Mouse (Mus musculus) thymus, adult 2 months (tissue): ENCODE measurements around the gene Hoxa4. TPM values are rescaled to one million over a fixed set of nuclear protein-coding genes. Genes with fewer than 3 reads are reported as not detected.

ENCODE experiments used
- DNase-seq: peaks from one replicate; pipeline ENCODE4 v3.0.0; 2021
- H3K27ac ChIP-seq: fragments of 200-500 bp; 2 replicates; pipeline ENCODE4 v1.5.1; 2012; ENCODE audit warnings: low read length, control low read depth; ENCODE audit not compliant: control insufficient read depth, insufficient read depth
- H3K27me3 ChIP-seq: fragments of 200-500 bp; 2 replicates; pipeline ENCODE4 v1.6.1; 2012; ENCODE audit warnings: mild to moderate bottlenecking, low read length, moderate library complexity, mixed read lengths; ENCODE audit not compliant: control insufficient read depth, insufficient read depth
- H3K36me3 ChIP-seq: fragments of 200-500 bp; 2 replicates; pipeline ENCODE4 v1.6.1; 2012; ENCODE audit warnings: mild to moderate bottlenecking, low read length, moderate library complexity; ENCODE audit not compliant: control insufficient read depth, insufficient read depth
- H3K4me1 ChIP-seq: fragments of 200-500 bp; replicated peaks from 2 replicates; pipeline ENCODE4 v1.6.1; 2012; ENCODE audit warnings: low read length; ENCODE audit not compliant: control insufficient read depth, insufficient read depth
- H3K4me3 ChIP-seq: fragments of 200-500 bp; 2 replicates; pipeline ENCODE4 v1.5.1; 2012; ENCODE audit warnings: mild to moderate bottlenecking, low read length, control low read depth, moderate library complexity; ENCODE audit not compliant: control insufficient read depth, insufficient read depth
- CTCF ChIP-seq: fragments of 200-500 bp; IDR thresholded peaks from 2 replicates; pipeline ENCODE4 v1.5.1; 2012; ENCODE audit warnings: mild to moderate bottlenecking, control low read depth, low read length, moderate library complexity, borderline replicate concordance; ENCODE audit not compliant: control insufficient read depth, poor library complexity, insufficient read depth; ENCODE audit errors: extremely low read depth
- POLR2A ChIP-seq: fragments of 200-500 bp; IDR thresholded peaks from 2 replicates; pipeline ENCODE4 v1.6.1; 2012; ENCODE audit warnings: mild to moderate bottlenecking, low read length, control low read depth, moderate library complexity; ENCODE audit not compliant: control insufficient read depth, poor library complexity, insufficient read depth; ENCODE audit errors: extremely low read depth
- WGBS: fragments of 180-500 bp; shearing (Covaris S2); methylation state at CpG from one replicate; pipeline ENCODE4 v1.1.7; 2018; 5-methylcytosine and 5-hydroxymethylcytosine counted together
- polyA plus RNA-seq: library from polyadenylated mRNA; depleted of rRNA; stranded (reverse); fragments of >200 nt; gene quantifications from 2 replicates; pipeline ENCODE4 v1.2.3, GENCODE M21; 2012

Hoxa4 gene
- polyA plus RNA-seq, 1 experiment: 1.5 TPM

- H3K27ac ChIP-seq: no peak overlapping the region
- no peak overlapping the region for H3K4me3 ChIP-seq
- TF ChIP-seq CTCF (no peak), POLR2A (no peak)
- 94% methylated on average over 55 of the region's 55 CpGs for WGBS
- H3K36me3 ChIP-seq: no peaks in the 10 kb centered on the region
- H3K4me1 ChIP-seq: peaks cover 3% of the 10 kb centered on the region
- DNase-seq: no peak
- peaks cover 4% of the 10 kb centered on the region; the same call in 1 of the 2 replicates for H3K27me3 ChIP-seq
Measured at GRCm38 (mm10) chr6:52205638-52206621, 14.4 kb upstream of the Hoxa4 start.

GRCm38 (mm10) chr6:52205221-52205620, 13.7 kb upstream of the Hoxa4 start:
- no peak overlapping the region for H3K27ac ChIP-seq
- no peak for TF ChIP-seq CTCF
- TF ChIP-seq POLR2A: no peak
- no peaks in the 10 kb centered on the region for H3K36me3 ChIP-seq
- H3K4me3 ChIP-seq: no peak overlapping the region
- peaks cover 3% of the 10 kb centered on the region for H3K4me1 ChIP-seq
- peaks cover 4% of the 10 kb centered on the region; the same call in 1 of the 2 replicates for H3K27me3 ChIP-seq
- DNase-seq: no peak
- WGBS: 95% methylated on average over 14 of the region's 14 CpGs

- no peak within 1 kb of the TSS for H3K4me3 ChIP-seq
- TF ChIP-seq POLR2A (no peak), CTCF (no peak)
- DNase-seq: no peak
- H3K36me3 ChIP-seq: no peaks in the 10 kb centered on the region
- H3K4me1 ChIP-seq: peaks cover 3% of the 10 kb centered on the region
- no peak within 1 kb of the TSS for H3K27ac ChIP-seq
- H3K27me3 ChIP-seq: peaks cover 3% of the 10 kb centered on the region; the same call in 1 of the 2 replicates
- WGBS: 87% methylated on average over 65 of the region's 65 CpGs
Measured at GRCm38 (mm10) chr6:52204050-52204752, 12.6 kb upstream of the Hoxa4 start, which contains the start of gene Hoxa5. Gene Hoxa5 (minus strand): TSS chr6:52204587.

- Histone ChIP-seq H3K36me3 (no peaks in the 10 kb centered on the region), H3K27me3 (no peaks in the 10 kb centered on the region; the same call in 1 of the 2 replicates), H3K27ac (no peak overlapping the region), H3K4me1 (no peaks in the 10 kb centered on the region), H3K4me3 (no peak overlapping the region)
- WGBS: 89% methylated on average over 46 of the region's 46 CpGs
- TF ChIP-seq CTCF: no peak
- TF ChIP-seq POLR2A: no peak
- DNase-seq: no peak
Measured at GRCm38 (mm10) chr6:52203371-52204049, 12.0 kb upstream of the Hoxa4 start.

GRCm38 (mm10) chr6:52203121-52203370, 11.5 kb upstream of the Hoxa4 start:
- Histone ChIP-seq H3K27ac (no peak overlapping the region), H3K36me3 (no peaks in the 10 kb centered on the region), H3K27me3 (no peaks in the 10 kb centered on the region; the same call in 1 of the 2 replicates), H3K4me3 (no peak overlapping the region), H3K4me1 (no peaks in the 10 kb centered on the region)
- no peak for DNase-seq
- 93% methylated on average over 10 of the region's 10 CpGs for WGBS
- no peak for TF ChIP-seq CTCF
- TF ChIP-seq POLR2A: no peak

- DNase-seq: no peak
- WGBS: 90% methylated on average over 22 of the region's 22 CpGs
- Histone ChIP-seq H3K4me1 (no peaks in the 10 kb centered on the region), H3K27ac (no peak overlapping the region), H3K27me3 (no peaks in the 10 kb centered on the region; the same call in 1 of the 2 replicates), H3K4me3 (no peak overlapping the region), H3K36me3 (no peaks in the 10 kb centered on the region)
- TF ChIP-seq POLR2A (no peak), CTCF (no peak)
Measured at GRCm38 (mm10) chr6:52202362-52203120, 11.0 kb upstream of the Hoxa4 start.
